Mouse (Mus musculus) ES-Bruce4 (cell line): ENCODE results near the gene Wdr46.
"Not testable (repeated sequence)": the region's sequence is repeated elsewhere in the genome, so short reads cannot be mapped to it uniquely, and the experiment has no call there.

Experiments used
- EP300 ChIP-seq: IDR thresholded peaks from 2 replicates; pipeline ENCODE4 v1.6.1; 2011; ENCODE audit warnings: low read depth, low read length; ENCODE audit not compliant: insufficient read depth
- POLR2A ChIP-seq: IDR thresholded peaks from one replicate; pipeline ENCODE4 v1.8.1; 2011; ENCODE audit warnings: low read length; ENCODE audit not compliant: insufficient read depth

- not testable (repeated sequence) for TF ChIP-seq EP300, POLR2A
Measured at GRCm38 (mm10) chr17:33898193-33898592, 42.3 kb upstream of the Wdr46 start.
